Mouse (Mus musculus) lung, embryonic 16.5 days (tissue): ENCODE data around the gene Mrps15. TPM values are rescaled to one million over a fixed set of nuclear protein-coding genes. Genes with fewer than 3 reads are reported as not detected.
A peak's percentile ranks its signal among the peaks of the same experiment; 100 is the strongest.

Source experiments
- ATAC-seq: fragments of 200-750 bp; cut with Nextera tagmentation; 2 replicates; pipeline ENCODE4 v1.8.0; 2017; ENCODE audit warnings: low read depth, mild to moderate bottlenecking, moderate library complexity
- H3K27ac ChIP-seq: fragments of 300-500 bp; sonication (generic); 2 replicates; pipeline ENCODE4 v1.5.1; 2014; ENCODE audit warnings: mild to moderate bottlenecking, control low read depth, low read length
- H3K27me3 ChIP-seq: fragments of 300-500 bp; sonication (generic); 2 replicates; pipeline ENCODE4 v1.6.1; 2014; ENCODE audit warnings: low read depth, low read length, mixed read lengths; ENCODE audit not compliant: control insufficient read depth, insufficient read depth
- H3K36me3 ChIP-seq: fragments of 300-500 bp; sonication (generic); 2 replicates; pipeline ENCODE4 v1.6.1; 2014; ENCODE audit warnings: low read length; ENCODE audit not compliant: control insufficient read depth, insufficient read depth
- H3K4me1 ChIP-seq: fragments of 300-500 bp; sonication (generic); replicated peaks from 2 replicates; pipeline ENCODE4 v1.6.1; 2014; ENCODE audit warnings: low read length, mixed read lengths; ENCODE audit not compliant: control insufficient read depth, insufficient read depth
- H3K4me2 ChIP-seq: fragments of 300-500 bp; sonication (generic); 2 replicates; pipeline ENCODE4 v1.6.1; 2014; ENCODE audit warnings: low read depth, low read length, control low read depth
- H3K4me3 ChIP-seq: fragments of 300-500 bp; sonication (generic); 2 replicates; pipeline ENCODE4 v1.5.1; 2014; ENCODE audit warnings: mild to moderate bottlenecking, low read length, control low read depth
- H3K9ac ChIP-seq: fragments of 300-500 bp; sonication (generic); 2 replicates; pipeline ENCODE4 v1.6.1; 2014; ENCODE audit warnings: low read length, control low read depth
- H3K9me3 ChIP-seq: fragments of 300-500 bp; sonication (generic); 2 replicates; pipeline ENCODE4 v1.6.1; 2016; ENCODE audit warnings: low read length; ENCODE audit not compliant: control insufficient read depth
- WGBS: fragments of 180-500 bp; shearing (Covaris S2); extraction: QIAGEN DNeasy Blood & Tissue Kit; methylation state at CpG from one replicate; pipeline ENCODE4 v1.1.7; 2014; 5-methylcytosine and 5-hydroxymethylcytosine counted together
- polyA plus RNA-seq: library from polyadenylated mRNA; unstranded; fragments of >200 nt; fragmentation: Nextera tagmentation; extraction: Ambion mirVana; gene quantifications from 2 replicates; pipeline ENCODE4 v1.2.1, GENCODE M21; 2015

Gene Mrps15
- polyA plus RNA-seq: 116 and 135 TPM in 2 replicates

- ATAC-seq: peak; percentile 95
- peak within 1 kb of the TSS; percentile 80 for H3K4me3 ChIP-seq
- H3K4me1 ChIP-seq: peaks cover 7% of the 10 kb centered on the region; the same call in 1 of the 2 replicates
- no peaks in the 10 kb centered on the region for H3K9me3 ChIP-seq
- no peaks in the 10 kb centered on the region for H3K27me3 ChIP-seq
- H3K9ac ChIP-seq: peak within 1 kb of the TSS; percentile 79
- under 1% methylated on average over 56 of the region's 56 CpGs for WGBS
- peak within 1 kb of the TSS; percentile 56 for H3K27ac ChIP-seq
- H3K36me3 ChIP-seq: 0 out of 2 replicates have a peak, but pooled peaks cover 2% of the 10 kb centered on the region
- peak within 1 kb of the TSS; percentile 64 for H3K4me2 ChIP-seq
Measured at GRCm38 (mm10) chr4:126046851-126047585, at the start of gene Mrps15. TSS of gene Mrps15 (plus strand) at chr4:126046925.

- no peak for ATAC-seq
- WGBS: 74% methylated on average over 2 of the region's 2 CpGs
- H3K27ac ChIP-seq: no peak overlapping the region
Measured at GRCm38 (mm10) chr4:125997826-125998225, 48.9 kb upstream of the Mrps15 start.

GRCm38 (mm10) chr4:126001311-126002199 is 45.2 kb upstream of the Mrps15 start:
- no peak overlapping the region for H3K4me3 ChIP-seq
- no peak overlapping the region for H3K27ac ChIP-seq
- no peak overlapping the region for H3K4me2 ChIP-seq
- H3K9me3 ChIP-seq: peaks cover 8% of the 10 kb centered on the region; the same call in 1 of the 2 replicates
- 82% methylated on average over 12 of the region's 12 CpGs for WGBS
- no peak overlapping the region for H3K9ac ChIP-seq
- no peaks in the 10 kb centered on the region for H3K27me3 ChIP-seq
- H3K36me3 ChIP-seq: no peaks in the 10 kb centered on the region
- no peaks in the 10 kb centered on the region for H3K4me1 ChIP-seq
- no peak for ATAC-seq

More at GRCm38 (mm10) chr4:125997826-125998225, 48.9 kb upstream of the Mrps15 start:
- H3K4me2 ChIP-seq: no peak overlapping the region
- no peaks in the 10 kb centered on the region for H3K27me3 ChIP-seq
- H3K9ac ChIP-seq: no peak overlapping the region
- no peaks in the 10 kb centered on the region for H3K4me1 ChIP-seq
- no peak overlapping the region for H3K4me3 ChIP-seq
- H3K36me3 ChIP-seq: no peaks in the 10 kb centered on the region
- H3K9me3 ChIP-seq: peaks cover 8% of the 10 kb centered on the region; the same call in 1 of the 2 replicates

- Histone ChIP-seq H3K9ac (no peak overlapping the region), H3K27me3 (no peaks in the 10 kb centered on the region), H3K4me3 (no peak overlapping the region), H3K4me2 (no peak overlapping the region), H3K27ac (no peak overlapping the region), H3K36me3 (no peaks in the 10 kb centered on the region), H3K4me1 (no peaks in the 10 kb centered on the region), H3K9me3 (no peaks in the 10 kb centered on the region)
- ATAC-seq: no peak
- 71% methylated on average over 7 of the region's 7 CpGs for WGBS
Measured at GRCm38 (mm10) chr4:126017676-126018332, 28.9 kb upstream of the Mrps15 start.

GRCm38 (mm10) chr4:126018966-126019538 is 27.7 kb upstream of the Mrps15 start:
- H3K36me3 ChIP-seq: no peaks in the 10 kb centered on the region
- no peaks in the 10 kb centered on the region for H3K4me1 ChIP-seq
- H3K4me2 ChIP-seq: no peak overlapping the region
- 63% methylated on average over 11 of the region's 11 CpGs for WGBS
- ATAC-seq: no peak
- H3K4me3 ChIP-seq: no peak overlapping the region
- H3K27ac ChIP-seq: no peak overlapping the region
- no peaks in the 10 kb centered on the region for H3K9me3 ChIP-seq
- no peak overlapping the region for H3K9ac ChIP-seq
- H3K27me3 ChIP-seq: no peaks in the 10 kb centered on the region

GRCm38 (mm10) chr4:126024303-126024900 is 22.3 kb upstream of the Mrps15 start, which contains the start of gene Csf3r:
TSS of gene Csf3r (plus strand) at chr4:126024550.
- ATAC-seq: peak; percentile 45; the same call in 1 of the 2 replicates
- Histone ChIP-seq H3K27ac (no peak within 1 kb of the TSS), H3K9ac (no peak within 1 kb of the TSS)

GRCm38 (mm10) chr4:126025801-126026200 is 20.9 kb upstream of the Mrps15 start:
- no peak overlapping the region for H3K27ac ChIP-seq
- H3K4me2 ChIP-seq: no peak overlapping the region
- no peaks in the 10 kb centered on the region for H3K36me3 ChIP-seq
- H3K9me3 ChIP-seq: no peaks in the 10 kb centered on the region
- H3K4me3 ChIP-seq: no peak overlapping the region
- ATAC-seq: no peak
- WGBS: 59% methylated on average over 5 of the region's 5 CpGs
- H3K4me1 ChIP-seq: no peaks in the 10 kb centered on the region
- H3K27me3 ChIP-seq: no peaks in the 10 kb centered on the region
- H3K9ac ChIP-seq: no peak overlapping the region

More at GRCm38 (mm10) chr4:126024303-126024900, 22.3 kb upstream of the Mrps15 start, which contains the start of gene Csf3r:
- Histone ChIP-seq H3K4me1 (no peaks in the 10 kb centered on the region), H3K4me3 (no peak within 1 kb of the TSS), H3K9me3 (no peaks in the 10 kb centered on the region), H3K27me3 (no peaks in the 10 kb centered on the region), H3K36me3 (no peaks in the 10 kb centered on the region), H3K4me2 (no peak within 1 kb of the TSS)
- WGBS: 33% methylated on average over 16 of the region's 16 CpGs

GRCm38 (mm10) chr4:126027980-126028379 is 18.7 kb upstream of the Mrps15 start:
- ATAC-seq: no peak
- WGBS: 78% methylated on average over 3 of the region's 3 CpGs
- no peaks in the 10 kb centered on the region for H3K36me3 ChIP-seq

More at GRCm38 (mm10) chr4:126027980-126028379, 18.7 kb upstream of the Mrps15 start:
- no peaks in the 10 kb centered on the region for H3K27me3 ChIP-seq
- no peaks in the 10 kb centered on the region for H3K4me1 ChIP-seq
- no peak overlapping the region for H3K4me3 ChIP-seq
- no peak overlapping the region for H3K27ac ChIP-seq
- no peak overlapping the region for H3K4me2 ChIP-seq
- no peaks in the 10 kb centered on the region for H3K9me3 ChIP-seq
- no peak overlapping the region for H3K9ac ChIP-seq
